Mouse (Mus musculus) cerebellum, postnatal 14 days (tissue): Measurements from ENCODE around the gene Nsg2.
"Not testable (repeated sequence)": the region's sequence is repeated elsewhere in the genome, so short reads cannot be mapped to it uniquely, and the experiment has no call there.

Experiments used
- DNase-seq, 2 experiments: peaks; one replicate each; pipeline ENCODE4 v3.0.0; 2021; ENCODE audit warnings: mixed read lengths in 2 of 2

Gene Nsg2

GRCm38 (mm10) chr11:32000281-32000680 is at the start of gene Nsg2:
Gene Nsg2, plus strand, starts transcription at chr11:32000463.
- DNase-seq: peak; percentile 90 to 91

- no peak for DNase-seq
These were observed 40.2 kb upstream of the Nsg2 start for GRCm38 (mm10) chr11:31960071-31960470.

- DNase-seq: no peak
These were observed 36.3 kb upstream of the Nsg2 start for GRCm38 (mm10) chr11:31963993-31964392.

GRCm38 (mm10) chr11:31965256-31966134 is 34.8 kb upstream of the Nsg2 start, which contains the start of gene 4930524B15Rik:
Gene 4930524B15Rik, plus strand, starts transcription at chr11:31965592.
- DNase-seq: peak; percentile 29 to 42

- no peak for DNase-seq
These were observed 26.1 kb upstream of the Nsg2 start for GRCm38 (mm10) chr11:31974132-31974531.

- no peak for DNase-seq
These were observed 25.4 kb upstream of the Nsg2 start for GRCm38 (mm10) chr11:31974826-31975225.

GRCm38 (mm10) chr11:31975678-31976077 is 24.6 kb upstream of the Nsg2 start:
- no peak for DNase-seq

GRCm38 (mm10) chr11:31976137-31976536 is 24.1 kb upstream of the Nsg2 start:
- DNase-seq: no peak

- not testable (repeated sequence) for DNase-seq
These were observed 20.2 kb upstream of the Nsg2 start for GRCm38 (mm10) chr11:31980089-31980488.

- no peak for DNase-seq
These were observed 18.4 kb upstream of the Nsg2 start for GRCm38 (mm10) chr11:31981830-31982229.

GRCm38 (mm10) chr11:31982247-31982943 is 17.9 kb upstream of the Nsg2 start:
- DNase-seq: not testable (repeated sequence)

- no peak for DNase-seq
These were observed 17.0 kb upstream of the Nsg2 start for GRCm38 (mm10) chr11:31983249-31983648.

GRCm38 (mm10) chr11:31984786-31985185 is 15.5 kb upstream of the Nsg2 start:
- DNase-seq: no peak

GRCm38 (mm10) chr11:31992535-31992934 is 7.7 kb upstream of the Nsg2 start:
- DNase-seq: no peak

- peak in 1 of 2 experiments; percentile 17 for DNase-seq
These were observed 547 bp upstream of the Nsg2 start for GRCm38 (mm10) chr11:31999716-32000115.

GRCm38 (mm10) chr11:32001181-32001910 is 1.1 kb downstream of the Nsg2 start:
- DNase-seq: peak; percentile 51 to 58

- DNase-seq: peak; percentile 29 to 54
These were observed 2.4 kb downstream of the Nsg2 start for GRCm38 (mm10) chr11:32002670-32003072.

- DNase-seq: not testable (repeated sequence)
These were observed 7.8 kb downstream of the Nsg2 start for GRCm38 (mm10) chr11:32008049-32008448.

GRCm38 (mm10) chr11:32008852-32009251 is 8.6 kb downstream of the Nsg2 start:
- DNase-seq: no peak

GRCm38 (mm10) chr11:32009961-32010662 is 9.8 kb downstream of the Nsg2 start:
- DNase-seq: peak; percentile 55 to 70

- no peak for DNase-seq
These were observed 10.4 kb downstream of the Nsg2 start for GRCm38 (mm10) chr11:32010663-32010970.

- peak in 1 of 2 experiments; percentile 28 for DNase-seq
These were observed 11.8 kb downstream of the Nsg2 start for GRCm38 (mm10) chr11:32011867-32012603.
